Mouse (Mus musculus) urinary bladder, postnatal 25 days (tissue): ENCODE measurements around the gene Fntb.

ENCODE experiments used
- DNase-seq: peaks from one replicate; pipeline ENCODE4 v3.0.0; 2022; ENCODE audit warnings: low spot score

Fntb gene

DNA sequence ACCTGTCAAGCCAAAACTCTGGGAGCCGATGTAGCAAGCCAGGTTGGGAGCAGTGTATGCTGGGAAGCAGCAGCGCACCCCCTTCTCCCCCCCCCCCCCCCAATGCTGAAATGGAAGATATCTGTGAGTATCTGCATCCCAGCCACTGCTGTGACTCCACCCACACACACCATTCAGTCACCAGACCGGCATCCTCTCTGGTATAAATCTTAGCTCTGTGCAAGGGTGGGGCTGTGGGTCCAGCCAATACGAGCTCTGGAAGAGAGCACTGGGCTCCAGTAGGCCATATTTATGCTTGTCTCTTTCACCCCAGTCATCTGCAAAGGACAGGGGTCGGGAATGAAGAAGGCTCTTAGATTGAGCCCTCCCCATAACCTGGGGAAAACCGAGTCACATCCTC, 155.0 kb downstream of the Fntb start:
- DNase-seq = no peak

DNA sequence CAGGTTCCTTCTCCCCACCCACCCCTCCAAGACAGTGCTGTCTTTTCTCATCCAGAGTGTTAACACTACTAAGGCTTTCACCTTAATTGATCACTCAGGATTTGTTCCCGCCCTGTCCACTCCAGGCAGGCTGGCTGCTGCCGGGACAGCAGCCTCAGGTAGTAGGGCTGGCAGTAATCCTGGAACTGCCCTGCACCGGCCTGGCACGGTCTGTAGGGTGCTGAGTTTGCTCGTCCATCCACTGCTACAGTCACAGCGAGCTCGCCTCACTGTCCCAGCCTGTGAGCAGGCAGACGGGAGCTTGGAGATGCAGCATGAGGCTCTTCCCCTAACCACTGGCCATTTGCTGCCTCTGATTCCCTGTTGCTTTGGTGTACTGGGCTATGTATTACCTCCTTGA, 155.6 kb downstream of the Fntb start:
- DNase-seq = no peak

DNA sequence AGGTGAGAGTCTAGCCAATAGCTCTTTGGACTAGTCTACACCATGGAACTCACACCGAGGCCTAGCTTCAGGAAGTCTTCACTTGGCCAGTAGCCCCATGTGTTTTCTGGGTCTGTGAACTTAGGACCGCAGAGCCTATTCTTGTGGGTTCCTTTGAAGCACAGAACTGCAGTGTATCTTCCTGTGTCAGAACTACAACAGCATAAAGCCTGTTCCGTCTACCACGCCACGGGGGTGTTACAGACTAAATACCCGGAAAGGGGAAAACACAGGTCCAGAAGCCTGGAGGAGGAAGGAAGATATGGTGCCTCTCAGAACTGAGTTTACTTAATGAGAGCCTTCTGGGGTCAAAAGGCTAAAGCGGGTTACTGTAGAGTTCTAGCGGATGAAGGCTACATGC, 157.7 kb downstream of the Fntb start:
- no peak for DNase-seq

DNA sequence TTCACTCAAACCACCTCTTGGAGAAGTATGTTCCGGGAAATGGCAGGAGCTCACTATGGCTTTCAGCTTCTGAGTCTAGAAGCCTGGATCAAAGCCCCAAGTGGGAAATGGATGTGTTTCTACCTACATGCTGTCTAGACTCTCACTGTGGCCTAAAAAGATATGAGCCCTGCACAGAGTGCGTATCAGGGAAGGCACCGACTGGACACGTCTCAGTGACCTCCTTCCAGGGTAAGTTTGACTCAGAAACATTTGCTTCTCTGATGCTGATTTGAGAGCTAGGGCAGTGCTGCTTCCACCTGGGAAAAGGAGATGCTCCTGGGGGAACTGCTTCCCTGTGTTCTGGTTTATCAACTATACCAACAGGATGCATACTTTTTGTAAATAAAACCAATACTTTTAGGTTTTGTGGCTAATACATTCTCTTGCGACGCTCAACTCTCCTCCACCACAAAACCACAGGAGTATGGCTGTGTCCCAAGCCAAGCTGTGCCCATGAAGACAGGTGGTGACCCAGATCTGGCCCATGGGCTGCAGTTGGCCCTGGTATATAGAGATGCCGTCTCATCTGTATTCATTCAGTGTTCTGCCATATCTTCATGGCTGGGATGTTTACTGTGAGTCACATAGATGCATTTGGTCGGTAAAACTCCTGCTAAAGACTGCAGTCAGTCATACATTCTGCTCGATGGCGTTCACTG, 159.7 kb downstream of the Fntb start:
- no peak for DNase-seq

DNA sequence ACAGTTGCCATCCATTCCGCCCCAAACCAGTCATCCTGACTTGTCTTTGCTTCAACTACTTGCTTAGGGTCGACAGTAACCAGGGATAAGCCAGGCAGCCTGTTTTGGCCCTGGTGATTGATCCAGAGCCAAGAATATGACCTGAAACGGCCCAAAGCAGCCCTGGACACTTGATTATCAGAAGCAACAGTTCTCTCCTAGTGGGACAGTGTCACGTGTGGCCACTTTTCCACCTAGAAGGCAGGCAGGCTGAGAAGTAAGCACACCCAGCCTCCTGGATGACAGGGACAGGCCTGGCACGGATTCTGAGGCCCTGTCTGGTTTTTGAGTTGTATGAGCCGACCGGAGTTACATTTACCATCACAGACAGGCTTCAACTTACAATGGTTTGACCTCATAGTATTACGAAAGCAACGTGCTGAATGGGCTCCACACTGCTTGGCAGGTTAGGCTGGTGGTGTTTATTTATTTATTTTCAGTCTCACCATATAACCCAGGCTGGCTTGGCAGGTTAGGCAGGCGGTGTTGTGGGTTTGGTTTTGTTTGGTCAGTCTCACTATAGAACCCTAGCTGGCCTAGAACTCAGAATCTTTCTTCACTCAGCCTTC, 161.1 kb downstream of the Fntb start:
- peak; percentile 40 for DNase-seq

DNA sequence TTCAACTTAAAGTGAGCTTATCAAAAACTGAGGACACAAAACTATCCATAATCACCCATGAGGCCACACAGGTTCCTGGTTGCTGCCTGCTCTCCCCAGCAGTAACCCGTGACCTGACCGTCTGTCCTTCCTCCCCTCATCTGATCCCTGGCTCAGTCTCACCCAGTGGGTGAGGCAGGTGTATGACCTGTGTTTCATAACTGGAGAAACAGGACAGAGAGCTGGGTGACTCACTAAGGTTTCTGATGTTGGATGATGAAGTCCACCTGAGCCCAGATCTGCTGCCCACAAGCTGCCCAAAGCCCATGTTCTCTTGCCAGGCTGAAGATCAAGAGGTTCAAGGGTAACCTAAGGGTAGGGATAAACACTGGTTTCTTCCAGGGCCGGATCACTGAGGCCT, 161.6 kb downstream of the Fntb start:
- peak; percentile 18 for DNase-seq

DNA sequence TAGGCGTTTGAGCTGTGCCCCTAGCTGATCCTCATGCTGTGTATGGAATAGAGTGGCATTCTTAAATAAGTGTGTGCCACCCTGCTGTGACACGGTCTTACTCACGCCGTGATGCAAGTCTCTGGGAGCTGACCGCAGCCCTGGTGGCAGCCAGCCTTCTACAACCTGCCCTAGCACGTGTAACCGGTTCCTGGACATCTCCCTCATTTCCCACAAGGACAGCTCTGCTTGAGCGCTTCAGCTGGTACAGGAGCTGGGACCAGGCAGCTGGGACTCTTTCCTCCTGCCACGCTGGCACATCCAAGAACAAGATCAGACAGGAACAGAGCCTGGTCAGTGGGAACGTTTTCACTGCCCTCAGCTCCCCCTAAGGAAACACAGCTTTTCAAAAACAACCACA, 162.2 kb downstream of the Fntb start:
- DNase-seq = peak; percentile 52

DNA sequence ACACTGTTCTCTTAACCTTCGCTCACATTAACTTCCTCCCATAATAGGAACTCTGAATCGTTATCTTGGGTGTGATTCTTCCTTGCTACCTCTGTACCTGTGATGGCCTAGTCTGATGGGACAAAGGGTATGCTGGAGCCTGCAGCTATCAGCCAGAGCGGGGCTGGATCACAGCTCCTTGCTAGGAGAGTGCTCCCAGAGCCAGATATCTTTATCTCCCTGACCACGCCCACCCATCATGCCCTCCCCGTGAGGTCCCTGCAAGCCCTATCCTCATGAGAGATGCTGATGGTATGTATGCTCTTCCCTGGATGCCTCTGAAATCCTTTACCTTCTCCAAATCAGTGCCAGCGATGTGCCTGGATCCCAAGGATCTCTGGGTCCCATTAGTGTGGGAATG, 164.8 kb downstream of the Fntb start:
- DNase-seq = no peak

DNA sequence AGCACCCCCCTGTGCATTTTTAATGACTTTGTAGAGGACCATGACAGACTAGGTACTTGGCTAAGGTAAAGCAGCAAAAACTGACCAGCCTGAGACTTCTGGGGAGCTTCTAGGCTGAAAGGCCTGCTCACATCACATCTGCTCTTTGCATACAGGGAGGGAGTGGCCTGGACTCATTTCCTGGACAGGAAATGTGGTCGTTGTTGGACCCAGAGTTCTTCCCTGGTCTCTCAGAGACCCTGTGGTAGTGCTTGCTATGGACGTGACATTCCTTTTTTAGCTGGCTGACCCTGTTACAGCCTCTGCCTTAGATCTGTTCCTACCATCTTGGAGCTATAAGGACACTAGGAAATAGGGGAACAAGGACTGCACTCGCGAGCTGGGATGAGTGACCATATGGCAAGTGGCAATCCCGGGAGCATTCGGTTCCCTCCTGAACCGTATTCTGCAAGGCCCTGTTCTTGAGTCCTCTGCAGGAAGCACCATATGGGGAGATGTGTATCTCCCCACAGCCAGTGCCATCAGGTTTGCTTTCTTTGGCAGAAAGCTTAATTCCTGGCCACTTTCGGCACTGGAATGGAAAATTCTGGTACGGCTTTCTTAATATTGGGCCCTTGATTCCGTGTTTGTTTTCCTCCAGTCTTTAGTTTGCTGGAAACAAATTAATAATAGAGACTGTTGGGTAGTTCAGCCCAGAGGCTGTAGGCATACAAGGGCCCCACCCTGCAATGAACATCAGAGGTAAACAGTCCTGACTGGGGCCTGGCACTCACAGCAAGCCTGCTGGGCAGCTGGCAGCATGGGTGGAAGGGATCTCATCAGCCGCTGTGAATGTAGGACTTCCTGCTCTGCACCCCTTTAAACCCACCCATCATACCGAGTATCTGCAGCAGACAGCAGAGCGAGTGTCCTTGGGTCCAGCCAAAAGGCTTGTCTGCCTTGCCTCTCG, 166.6 kb downstream of the Fntb start:
- no peak for DNase-seq

DNA sequence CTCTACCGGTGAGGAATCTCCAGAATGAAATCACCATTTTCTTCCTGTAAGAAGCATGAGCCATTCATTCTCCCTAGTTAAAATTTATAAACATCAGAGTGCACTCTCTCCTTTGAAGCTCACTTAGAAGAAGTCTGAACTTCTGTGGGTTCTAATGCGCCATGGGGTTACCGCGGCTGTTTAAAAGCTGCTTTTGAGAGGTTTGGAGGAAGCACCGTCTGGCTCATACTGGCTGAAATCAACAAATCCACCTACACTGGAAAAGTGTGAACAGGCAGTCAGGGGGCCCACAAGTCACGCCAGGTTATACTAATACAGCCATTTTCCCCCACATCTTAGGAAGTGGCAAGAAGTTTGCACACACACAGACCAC, 167.3 kb downstream of the Fntb start:
- no peak for DNase-seq

DNA sequence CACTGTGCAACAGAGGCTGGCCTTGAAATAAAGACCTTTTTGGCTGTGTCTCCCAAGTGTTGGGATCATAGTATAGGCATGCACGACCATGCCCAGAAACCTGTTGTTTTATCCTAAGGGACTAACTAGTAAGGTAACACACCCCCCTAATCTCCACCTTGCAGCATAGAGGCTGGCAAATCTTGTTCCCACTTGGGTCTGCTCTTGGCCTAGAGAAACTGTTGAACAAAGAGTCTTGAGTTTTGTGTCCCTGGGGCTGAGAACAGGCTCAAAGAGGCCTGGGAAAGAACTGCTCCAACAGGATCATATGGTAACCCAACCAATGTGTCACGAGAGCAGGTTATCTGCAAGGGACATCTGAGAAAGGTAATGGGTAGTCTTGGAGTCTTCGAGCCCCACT, 169.0 kb downstream of the Fntb start:
- no peak for DNase-seq

DNA sequence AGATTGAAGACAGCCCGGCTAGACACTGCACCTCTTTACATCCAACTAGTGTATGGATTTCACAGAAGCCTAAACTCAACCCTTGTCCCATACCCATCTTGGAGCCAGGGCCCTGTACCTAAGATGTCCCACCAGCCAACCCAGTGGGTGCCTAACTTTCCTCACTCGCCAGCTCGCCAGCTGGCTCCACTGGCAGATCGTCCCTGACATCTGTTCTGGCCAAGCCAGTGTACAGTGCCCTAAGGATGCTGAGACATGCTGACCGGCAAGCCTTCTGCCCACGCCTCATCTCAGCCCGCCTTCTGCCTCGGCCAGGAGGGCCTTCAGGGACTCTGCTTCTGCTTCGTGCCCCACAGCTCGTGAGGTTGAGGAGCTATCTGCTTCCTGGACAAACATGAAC, 170.8 kb downstream of the Fntb start:
- no peak for DNase-seq

DNA sequence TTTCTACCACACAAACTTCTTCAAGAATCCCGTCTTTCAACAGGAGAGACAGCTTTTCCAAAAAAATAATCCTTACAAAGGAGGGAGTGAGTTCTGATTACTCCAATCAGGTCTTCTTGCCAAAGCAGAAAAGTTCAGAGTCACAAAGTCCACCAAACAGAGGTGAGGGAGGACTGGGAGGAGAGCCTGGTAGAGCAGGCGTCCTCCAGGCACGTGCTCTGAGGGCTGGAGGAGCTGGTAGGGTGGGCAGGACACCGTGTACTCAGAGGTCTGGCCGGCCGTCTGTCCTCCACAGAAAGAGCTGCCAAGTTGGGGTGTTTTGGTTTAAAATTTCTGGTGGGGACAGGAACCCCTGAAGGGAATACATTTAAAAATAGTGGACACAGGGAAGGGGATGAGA, 172.6 kb downstream of the Fntb start:
- DNase-seq = no peak

DNA sequence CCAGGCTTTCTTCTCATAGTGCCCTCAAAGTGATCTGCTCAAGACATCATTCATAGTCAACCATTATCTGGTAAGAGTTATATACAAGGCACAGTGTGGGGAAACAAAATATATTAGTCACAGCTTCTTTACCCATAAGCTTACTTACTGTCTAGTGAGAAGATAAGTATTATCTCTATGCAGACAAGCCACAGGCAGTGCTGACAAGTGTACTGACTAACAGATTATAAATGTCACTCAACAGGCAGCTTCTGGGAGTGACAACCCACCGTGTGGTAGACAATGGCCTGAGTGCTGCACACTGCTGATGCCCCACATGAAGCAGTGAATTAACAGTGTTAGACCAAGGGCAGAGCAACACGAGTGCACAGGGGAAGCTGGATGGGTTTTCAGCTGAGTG, 176.1 kb downstream of the Fntb start:
- DNase-seq = no peak

DNA sequence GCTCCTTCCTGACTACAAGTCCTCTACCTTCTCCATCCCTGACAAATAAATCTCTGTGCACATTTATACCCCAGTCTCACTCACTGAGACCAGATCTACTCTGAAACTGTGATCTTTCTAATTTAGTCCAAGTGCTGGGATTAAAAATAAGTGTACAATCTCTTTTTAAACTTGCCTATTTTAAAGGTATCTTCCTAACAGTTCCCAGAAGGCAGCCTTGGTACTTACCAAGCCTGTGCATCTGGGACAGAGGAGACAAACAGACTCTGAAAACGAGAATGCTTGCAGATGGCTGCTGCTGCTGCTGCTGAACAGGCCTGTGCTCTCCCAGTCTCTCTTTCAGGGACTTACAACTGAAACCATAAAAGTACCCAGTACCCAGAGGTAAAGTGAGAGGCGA, 177.1 kb downstream of the Fntb start:
- no peak for DNase-seq

DNA sequence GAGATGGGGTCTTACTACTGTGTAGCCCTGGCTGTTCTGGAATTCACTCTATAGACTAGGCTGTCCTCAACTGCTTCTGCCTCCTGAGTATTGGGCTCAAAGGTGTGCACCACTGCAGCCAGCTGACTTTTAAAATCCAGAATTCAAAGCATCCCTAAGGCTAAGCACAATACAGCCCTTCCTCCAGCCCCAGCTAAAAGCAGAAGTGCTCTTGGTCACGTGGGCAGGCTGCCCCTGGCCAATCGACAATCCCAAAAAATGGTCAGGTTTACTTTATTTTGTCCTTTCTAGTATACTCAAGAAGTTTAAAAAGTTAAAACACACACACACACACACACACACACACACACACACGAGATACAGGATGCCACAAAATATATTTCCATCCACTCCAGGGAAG, 177.7 kb downstream of the Fntb start:
- DNase-seq = no peak

DNA sequence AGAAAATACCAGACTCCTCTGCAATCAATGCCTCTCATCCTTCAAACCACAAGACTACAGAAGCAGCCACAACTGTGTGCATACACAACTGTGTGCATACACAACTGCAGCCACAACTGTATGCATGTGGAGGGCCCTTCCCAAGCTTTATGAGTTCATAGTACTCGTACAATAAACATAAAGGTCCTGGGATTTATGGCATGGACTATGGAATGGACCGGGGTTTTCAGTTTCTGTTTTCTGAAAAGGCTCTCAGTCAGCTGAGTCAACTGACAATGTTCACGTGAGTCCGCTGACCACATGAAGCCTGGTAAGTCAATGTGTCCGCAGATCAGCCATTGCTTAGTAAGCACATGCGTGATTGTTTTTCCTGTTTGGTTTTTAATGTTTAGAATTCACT, 178.1 kb downstream of the Fntb start:
- DNase-seq = no peak

DNA sequence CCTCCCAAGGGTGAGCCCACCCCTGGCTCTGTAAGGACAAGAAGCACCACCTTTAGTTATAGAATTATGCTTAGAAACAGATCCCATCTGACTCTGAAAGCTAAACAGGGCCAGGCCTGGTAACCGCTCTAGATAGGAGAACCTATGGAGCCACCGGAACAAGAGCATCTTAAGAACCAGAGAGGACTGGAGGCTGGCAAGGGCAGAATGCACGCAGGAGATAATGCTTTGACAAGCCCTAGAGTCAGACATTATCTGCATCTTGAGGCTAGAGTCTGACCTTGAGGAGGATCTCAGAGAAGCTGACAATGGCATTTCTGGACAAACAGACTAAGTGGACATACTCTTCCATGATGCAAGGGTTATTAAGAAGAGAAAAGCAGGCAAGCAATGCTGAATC, 182.1 kb downstream of the Fntb start:
- DNase-seq = no peak

DNA sequence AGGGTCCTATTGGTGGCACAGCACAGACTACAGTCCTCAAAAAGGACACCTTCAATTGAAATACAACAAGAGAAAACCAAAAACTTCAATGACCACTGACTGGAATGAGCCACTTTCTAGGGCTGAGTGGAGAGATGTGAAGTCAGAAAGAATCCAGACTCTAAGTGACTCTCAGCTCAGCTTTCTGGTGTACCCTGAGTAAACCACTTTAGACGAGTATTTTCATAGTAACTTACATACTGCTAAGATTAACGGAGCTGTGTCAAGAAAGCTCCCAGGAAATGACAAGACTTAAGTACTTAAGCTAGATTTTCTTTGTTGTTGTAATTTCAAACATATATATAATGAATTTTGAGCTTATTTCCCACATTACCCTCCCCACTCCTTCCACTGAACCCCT, 182.8 kb downstream of the Fntb start:
- DNase-seq = no peak

DNA sequence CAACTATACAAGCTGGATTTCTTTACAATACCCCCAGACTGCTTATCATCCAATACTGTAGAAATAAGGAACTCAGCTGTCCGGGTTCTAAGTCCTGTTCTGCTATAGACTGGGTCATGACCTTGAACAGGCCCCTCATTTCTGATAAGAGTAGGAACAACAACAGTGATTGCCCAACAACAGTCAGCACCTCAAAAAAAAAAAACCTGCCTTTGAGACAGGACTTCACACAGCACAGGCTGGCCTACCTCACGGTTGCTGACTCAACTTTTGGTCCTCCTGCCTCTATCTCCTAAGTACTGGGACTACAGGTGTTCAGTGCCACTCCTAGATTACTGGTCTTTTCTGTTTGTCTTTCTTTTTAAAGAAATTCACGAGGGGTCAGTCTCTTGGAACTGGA, 183.4 kb downstream of the Fntb start:
- no peak for DNase-seq

DNA sequence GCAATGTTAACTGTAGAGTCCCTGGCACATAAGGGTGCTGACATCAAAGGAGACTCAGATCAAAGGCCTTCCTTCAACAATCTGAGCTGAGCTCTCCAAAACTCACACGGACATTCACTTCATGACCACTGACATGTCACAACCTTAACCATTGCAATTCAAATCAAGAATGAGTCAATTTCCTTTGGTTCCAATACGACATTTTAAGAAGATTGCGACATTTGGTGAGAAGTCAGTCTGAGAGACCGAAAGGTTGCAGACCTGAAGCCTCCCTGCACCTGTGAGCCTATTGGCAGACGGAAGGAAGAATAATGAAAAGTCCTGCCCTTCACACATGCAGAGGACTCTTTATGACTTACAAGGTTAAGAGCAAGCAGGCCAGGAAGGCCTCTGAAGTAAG, 184.9 kb downstream of the Fntb start:
- no peak for DNase-seq

DNA sequence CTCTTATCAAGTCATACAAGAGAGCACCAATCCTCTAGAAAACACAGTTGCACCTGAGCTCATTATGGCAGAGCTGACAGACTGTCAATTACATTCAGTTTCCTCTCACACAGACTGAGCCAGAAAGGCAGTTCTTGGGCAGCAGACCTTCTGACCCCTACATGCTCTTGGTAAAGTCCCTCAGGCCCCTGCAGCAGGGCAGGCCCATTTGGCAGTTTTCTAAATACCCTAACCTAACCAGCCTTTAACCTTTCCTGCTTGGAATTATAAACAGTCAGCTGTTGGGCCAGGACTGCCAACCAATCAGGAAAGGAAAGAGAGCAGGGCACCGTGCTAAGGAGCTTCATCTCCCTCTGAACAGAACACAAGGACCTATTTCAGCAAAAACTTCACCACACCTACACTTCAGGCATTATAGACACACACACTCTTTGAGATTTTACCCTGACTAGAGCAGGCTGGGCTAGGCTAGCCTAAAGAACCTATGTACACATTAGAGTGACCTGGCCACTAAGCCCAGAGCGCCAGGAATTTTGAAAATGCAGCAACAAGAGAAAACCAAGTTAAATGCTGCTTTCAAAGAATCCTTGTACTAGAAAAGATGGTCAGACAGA, 188.5 kb downstream of the Fntb start:
- no peak for DNase-seq
